Mouse (Mus musculus): ENCODE results near the gene Prss45.

DNA sequence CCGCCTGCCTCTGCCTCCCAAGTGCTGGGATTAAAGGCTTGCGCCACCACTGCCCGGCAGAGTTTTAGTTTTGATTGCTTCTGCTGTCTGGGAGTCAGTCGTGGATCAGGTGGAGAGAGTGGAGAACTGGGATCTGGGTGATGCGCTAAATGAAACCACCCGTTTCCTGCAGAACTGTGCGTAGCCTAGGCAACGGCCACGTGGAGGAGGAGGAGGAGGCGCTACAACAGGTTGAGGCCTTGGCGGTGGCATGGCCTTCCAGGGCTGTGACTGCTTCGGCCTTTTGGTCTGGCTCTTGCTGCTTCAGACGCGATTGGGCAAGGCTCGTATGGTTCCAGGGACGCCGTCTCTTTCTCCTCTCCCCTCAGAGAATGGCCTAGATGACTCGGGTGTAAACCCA is 20.6 kb upstream of the Prss45 start, which contains the start of gene Prss44:
- no peak for TF ChIP-seq CTCF (conservative IDR thresholded peaks at IDR 0.05 in 1 of 2, IDR thresholded peaks at IDR 0.05 in 1 of 2; ENCODE audit: low read depth in 2 of 2, low read length in 2 of 2)
- TF ChIP-seq RCOR1 (conservative IDR thresholded peaks at IDR 0.05; ENCODE audit: low read depth, low read length) = no peak
- no peak for TF ChIP-seq CHD1 (IDR thresholded peaks at IDR 0.05; ENCODE audit: low read depth, low read length)
- TF ChIP-seq GABPA (IDR thresholded peaks at IDR 0.05; ENCODE audit: insufficient replicate concordance, low read depth, low read length) = no peak
- TF ChIP-seq ZKSCAN1 (IDR thresholded peaks at IDR 0.05; ENCODE audit: borderline replicate concordance, low read depth, low read length) = no peak
- no peak for TF ChIP-seq POLR2A (IDR thresholded peaks at IDR 0.05; ENCODE audit: low read depth, low read length)
- no peak for TF ChIP-seq USF1 (IDR thresholded peaks at IDR 0.05; ENCODE audit: low read depth, low read length)

Measured in CH12.LX (cell line).